Mouse (Mus musculus) left cerebral cortex, postnatal 36 days (tissue): Measurements from ENCODE around the gene Gm8082. TPM values are rescaled to one million over a fixed set of nuclear protein-coding genes. Genes with fewer than 3 reads are reported as not detected.
"Not testable (repeated sequence)": the region's sequence is repeated elsewhere in the genome, so short reads cannot be mapped to it uniquely, and the experiment has no call there.

Experiments
- DNase-seq, 2 experiments: peaks; one replicate each; pipeline ENCODE4 v3.0.0; 2021 to 2022; ENCODE audit warnings: low spot score in 2 of 2, mixed read lengths in 1 of 2
- intact Hi-C: fragments of 180-260 bp; cut with DNase I; formaldehyde crosslinking; loops from one replicate; pipeline ENCODE4 v1.15.1; 2025
- total RNA-seq, 2 experiments: library from RNA; stranded (reverse); gene quantifications; 2 replicates each; pipeline ENCODE4 v1.2.3; 2021

Gm8082 gene
- not detected for total RNA-seq

DNA sequence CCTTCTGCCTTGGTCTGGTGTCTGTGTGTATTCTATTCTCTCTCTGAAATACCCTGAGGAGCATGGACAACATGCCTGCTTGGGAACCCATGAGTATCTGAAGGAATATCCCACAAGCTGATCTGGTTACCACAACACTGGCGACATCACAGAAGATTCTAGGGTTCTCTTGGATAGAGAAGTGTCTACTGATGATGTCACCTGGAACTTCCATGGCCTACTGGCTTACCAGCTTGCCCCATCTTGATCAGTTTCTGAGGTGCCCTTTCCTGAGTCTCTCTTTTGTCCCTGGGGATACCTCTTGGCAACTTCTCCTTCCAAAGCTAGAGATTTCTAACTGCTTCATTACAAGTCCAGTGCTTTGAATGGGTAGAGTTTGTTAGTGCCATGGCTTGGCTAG, at the start of gene Gm8082:
Gene Gm8082 (minus strand): TSS at position 101 of the 400 bp plus-strand sequence.
- DNase-seq, intact Hi-C loops: not testable (repeated sequence)

DNA sequence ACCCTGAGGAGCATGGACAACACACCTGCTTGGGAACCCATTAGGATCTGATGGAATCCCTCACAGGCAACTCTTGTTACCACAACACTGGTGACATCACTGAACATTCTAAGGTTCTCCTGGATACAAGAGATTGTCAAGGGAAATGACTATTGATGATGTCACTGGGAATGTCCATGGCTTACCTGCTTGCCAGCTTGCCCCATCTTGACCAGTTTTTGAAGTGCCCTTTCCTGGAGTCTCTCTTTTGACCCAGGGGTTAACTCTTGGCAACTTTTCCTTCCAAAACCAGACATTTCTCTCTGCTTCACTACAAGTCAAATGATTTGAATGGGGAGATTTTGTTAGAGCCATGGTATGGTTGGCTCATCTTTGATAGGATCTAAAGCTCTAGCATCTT, 22.1 kb upstream of the Gm8082 start, which contains the start of gene Gm10376:
Gene Gm10376 (minus strand): TSS at position 101 of the 400 bp plus-strand sequence.
- DNase-seq, intact Hi-C loops: not testable (repeated sequence)

Other genes with a start within 250 kb of the Gm8082 start
- gene Gm3015, start 224.8 kb downstream of the Gm8082 start, total RNA-seq: not detected
- not detected for gene Gm10377, start 195.6 kb downstream of the Gm8082 start, total RNA-seq
- gene Gm21977, start 140.1 kb downstream of the Gm8082 start, total RNA-seq: not detected
- not detected for gene Gm10376, start 22.0 kb upstream of the Gm8082 start, total RNA-seq
- gene Gm8094, start 83.0 kb upstream of the Gm8082 start, total RNA-seq: not detected
- gene Gm8104, start 107.0 kb upstream of the Gm8082 start, total RNA-seq: under 1 TPM; 0.68 to 0.69 TPM
- under 1 TPM; 0.30 to 0.91 TPM for gene Gm7233, start 186.2 kb upstream of the Gm8082 start, total RNA-seq
- not detected for gene Gm8122, start 241.7 kb upstream of the Gm8082 start, total RNA-seq